Mouse (Mus musculus) C2C12 (cell line): ENCODE results near the gene Gm4952.

Source experiments
- CEBPB ChIP-seq: IDR thresholded peaks from one replicate; pipeline ENCODE4 v1.6.1; 2011; ENCODE audit warnings: low read depth, mild to moderate bottlenecking, control low read depth, moderate library complexity
- CTCF ChIP-seq: IDR thresholded peaks from one replicate; pipeline ENCODE4 v1.5.1; 2011; ENCODE audit not compliant: control insufficient read depth, insufficient read depth, insufficient read length
- MAX ChIP-seq: IDR thresholded peaks from one replicate; pipeline ENCODE4 v1.6.1; 2011; ENCODE audit warnings: mild to moderate bottlenecking, control low read depth
- USF1 ChIP-seq: IDR thresholded peaks from one replicate; pipeline ENCODE4 v1.6.1; 2011; ENCODE audit warnings: low read depth, mild to moderate bottlenecking, control low read depth, moderate library complexity

DNA sequence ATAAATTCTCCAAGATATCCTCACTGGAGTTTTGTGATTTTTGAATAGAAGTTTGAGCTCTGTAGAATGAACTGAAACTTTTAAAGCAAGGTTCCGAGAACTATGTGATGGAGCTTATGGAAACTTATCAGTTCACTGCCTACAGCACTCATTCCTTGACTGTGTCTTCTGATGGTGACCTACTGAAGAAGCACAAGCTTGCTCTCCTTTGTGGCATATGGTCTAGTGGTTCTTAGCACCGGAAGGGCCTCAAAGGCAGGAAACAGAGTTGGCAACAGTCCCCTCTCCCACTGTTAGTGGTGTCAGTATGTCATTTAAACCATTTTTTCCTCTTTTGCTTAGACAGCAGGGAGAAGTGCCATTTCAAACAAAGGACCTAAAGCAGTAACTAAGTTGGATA lies 23.1 kb upstream of the Gm4952 start:
- no peak for TF ChIP-seq CTCF
- no peak for TF ChIP-seq MAX
- no peak for TF ChIP-seq CEBPB
- no peak for TF ChIP-seq USF1
